Mouse (Mus musculus) heart, postnatal 0 days (tissue): ENCODE measurements around the gene Dolk.

ENCODE experiments used
- CTCF ChIP-seq: IDR thresholded peaks from 2 replicates; pipeline ENCODE4 v1.5.1; 2016; ENCODE audit warnings: antibody characterized with exemption, control low read depth, low read depth
- EP300 ChIP-seq: IDR thresholded peaks from 2 replicates; pipeline ENCODE4 v1.6.1; 2016; ENCODE audit warnings: antibody characterized with exemption, low read depth

DNA sequence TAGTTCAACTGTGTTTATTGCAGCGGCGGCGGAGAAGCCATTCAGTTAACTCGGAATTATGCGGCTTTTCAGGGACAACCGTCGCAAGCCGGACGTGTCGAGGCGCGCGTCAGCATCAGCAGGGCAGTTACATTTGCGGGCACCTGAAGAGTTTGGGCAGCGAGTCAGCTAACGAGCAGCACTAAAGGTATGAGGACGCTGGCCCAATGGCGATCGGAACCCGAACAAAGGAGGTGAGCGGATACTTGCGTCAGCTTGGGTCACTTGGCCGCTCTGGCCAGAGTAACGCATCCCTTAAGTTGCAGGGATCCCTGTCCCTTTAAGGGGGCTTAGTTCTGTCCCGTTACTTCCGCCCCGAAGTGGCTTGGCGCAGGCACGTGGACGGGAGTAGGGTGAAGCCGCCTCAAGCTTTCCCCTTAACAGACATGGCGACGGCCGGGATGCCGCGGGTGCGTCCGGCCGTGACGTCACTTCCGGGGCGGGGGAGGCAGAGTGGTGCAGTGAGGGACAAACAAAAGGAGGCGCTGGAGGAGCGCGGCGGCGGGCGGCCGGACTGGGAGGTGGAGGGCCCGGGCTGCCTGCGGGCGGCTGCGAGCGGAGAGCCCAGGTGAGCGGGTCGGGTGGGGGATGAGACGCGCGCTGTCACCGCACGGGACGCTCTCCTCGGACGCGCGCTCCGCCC, 48.8 kb downstream of the Dolk start, which contains the start of gene Lrrc8a:
- peak; percentile 38 for TF ChIP-seq CTCF
- TF ChIP-seq EP300, result peak; percentile 93; the same call in 1 of the 2 replicates
